ENCODE assay signal across 8 mouse cellular contexts in the genomic region with DNA sequence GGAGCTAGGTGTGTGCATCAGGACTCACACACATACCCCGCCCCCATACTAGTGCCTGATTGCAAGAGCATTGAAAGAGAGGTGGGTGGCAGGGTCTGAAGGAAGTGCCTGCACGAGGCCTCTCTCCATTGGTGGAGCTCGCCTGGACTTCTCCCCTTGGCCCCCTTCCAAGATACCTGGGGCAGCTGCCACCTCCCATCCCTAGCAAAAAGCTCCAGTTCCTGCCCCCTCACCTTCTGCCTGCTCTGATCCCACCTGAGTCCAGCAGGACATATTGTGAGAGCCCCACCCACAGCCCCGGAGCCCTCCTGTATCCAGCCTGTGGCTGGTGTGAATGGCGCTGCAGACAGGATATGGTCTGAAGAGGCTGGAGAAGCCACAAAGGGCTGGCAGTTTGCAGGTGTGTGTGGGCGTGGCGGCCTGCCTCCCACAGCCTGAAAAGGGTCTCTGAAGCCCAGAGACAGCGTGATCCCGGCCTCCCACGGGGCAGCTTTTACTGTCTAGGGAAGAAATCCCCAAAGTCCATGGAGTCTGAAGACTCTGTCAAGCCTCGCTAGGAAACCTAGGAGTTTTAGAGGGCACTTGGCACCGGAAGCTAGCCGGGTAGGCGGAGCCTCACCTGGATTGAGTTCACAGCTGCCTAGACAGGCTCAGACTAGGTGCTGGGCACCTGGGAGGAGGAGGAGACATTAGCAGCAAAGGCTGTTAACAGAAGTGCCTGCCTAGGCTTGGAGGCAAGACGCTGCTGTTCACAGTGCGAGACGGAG. TPM values are rescaled to one million over a fixed set of nuclear protein-coding genes. Genes with fewer than 3 reads are reported as not detected.
DNase-seq lines count a peak whose midpoint lies in the region; ATAC-seq and TF ChIP-seq lines count a peak whose summit lies in the region.

No protein-coding gene starts in this region.

- TF ChIP-seq POLR2A in thymus, adult 2 months (IDR thresholded peaks at IDR 0.05; ENCODE audit: control insufficient read depth, extremely low read depth, insufficient read depth, low read length, poor library complexity): peak; percentile 64; the same call in 1 of the 2 replicates
- no peak for TF ChIP-seq POLR2A in cerebellum, adult 2 months (IDR thresholded peaks at IDR 0.05; ENCODE audit: borderline replicate concordance, insufficient read depth, low read length)

- ATAC-seq in embryonic facial prominence, embryonic 12.5 days (ENCODE audit: insufficient number of reproducible peaks, insufficient read depth, low FRiP score, low TSS enrichment): peak; percentile 43; the same call in 1 of the 2 replicates

- peak; percentile 4 for DNase-seq in adrenal gland, postnatal 14 days
- no peak for DNase-seq in adrenal gland, adult (ENCODE audit: inconsistent age in 2 of 2, low spot score in 1 of 2)
- DNase-seq in kidney, adult 8-10 months: peak; percentile 94 to 96
- peak; percentile 68 for DNase-seq in lung, postnatal 10 days
- peak; percentile 75 for DNase-seq in thymus, adult 2 months
- no peak for DNase-seq in ovary, postnatal 10 days (ENCODE audit: low spot score)
- DNase-seq in cerebellum, adult 2 months: no peak

- peak overlapping the region; percentile 20; the same call in 1 of the 2 replicates for H3K4me3 ChIP-seq in embryonic facial prominence, embryonic 12.5 days
- peak overlapping the region; percentile 59 for H3K4me3 ChIP-seq in thymus, adult 2 months (ENCODE audit: control insufficient read depth, insufficient read depth, low read length)
- H3K4me3 ChIP-seq in cerebellum, adult 2 months (replicated peaks; ENCODE audit: insufficient read depth, low read depth, low read length): no peak overlapping the region

- no peaks in the 10 kb centered on the region for H3K9me3 ChIP-seq in embryonic facial prominence, embryonic 12.5 days

- peaks cover 15% of the 10 kb centered on the region; the same call in 1 of the 2 replicates for H3K4me1 ChIP-seq in embryonic facial prominence, embryonic 12.5 days
- H3K4me1 ChIP-seq in thymus, adult 2 months (replicated peaks; ENCODE audit: control insufficient read depth, insufficient read depth, low read length): peaks cover 83% of the 10 kb centered on the region
- peaks cover 3% of the 10 kb centered on the region for H3K4me1 ChIP-seq in cerebellum, adult 2 months (ENCODE audit: control insufficient read depth, insufficient read depth, low read length)

- H3K27ac ChIP-seq in embryonic facial prominence, embryonic 12.5 days: peak overlapping the region; percentile 58; the same call in 1 of the 2 replicates
- H3K27ac ChIP-seq in thymus, adult 2 months (ENCODE audit: control insufficient read depth, insufficient read depth, low read length): peak overlapping the region; percentile 65
- H3K27ac ChIP-seq in cerebellum, adult 2 months (ENCODE audit: insufficient read depth, low read length): no peak overlapping the region

- WGBS in embryonic facial prominence, embryonic 12.5 days: 19% methylated on average over 17 of the region's 17 CpGs
- WGBS in thymus, adult 2 months: 6% methylated on average over 17 of the region's 17 CpGs
- WGBS in cerebellum, adult 2 months: 49% methylated on average over 17 of the region's 17 CpGs

- H3K36me3 ChIP-seq in embryonic facial prominence, embryonic 12.5 days: no peaks in the 10 kb centered on the region
- H3K36me3 ChIP-seq in thymus, adult 2 months (ENCODE audit: control insufficient read depth, insufficient read depth, low read length): no peaks in the 10 kb centered on the region

- peaks cover 16% of the 10 kb centered on the region; the same call in 1 of the 2 replicates for H3K27me3 ChIP-seq in embryonic facial prominence, embryonic 12.5 days
- H3K27me3 ChIP-seq in thymus, adult 2 months (ENCODE audit: control insufficient read depth, insufficient read depth, low read length): no peaks in the 10 kb centered on the region
- H3K27me3 ChIP-seq in cerebellum, adult 2 months (ENCODE audit: control insufficient read depth, insufficient read depth, low read length): no peaks in the 10 kb centered on the region

- TF ChIP-seq CTCF in thymus, adult 2 months (IDR thresholded peaks at IDR 0.05; ENCODE audit: borderline replicate concordance, control insufficient read depth, extremely low read depth, insufficient read depth, low read length, poor library complexity): 0 out of 2 replicates have a peak, but pooled peaks have one; percentile 32
- no peak for TF ChIP-seq CTCF in cerebellum, adult 2 months (IDR thresholded peaks at IDR 0.05; ENCODE audit: borderline replicate concordance, insufficient read depth, low read depth, low read length)

- no peak overlapping the region for H3K9ac ChIP-seq in embryonic facial prominence, embryonic 12.5 days

- H3K4me2 ChIP-seq in embryonic facial prominence, embryonic 12.5 days (replicated peaks): peak overlapping the region; percentile 40

RNA-seq across cellular contexts. Expression of gene Adgrg1, which starts 2.3 kb away (rescaled TPM):
- total RNA-seq in adrenal gland, postnatal 14 days (2021): 35.5 and 54.3 TPM in 2 replicates
- polyA plus RNA-seq in embryonic facial prominence, embryonic 12.5 days (2016; fragmentation: Nextera tagmentation; extraction: Ambion mirVana): 22.3 and 28.2 TPM in 2 replicates
- polyA plus RNA-seq in thymus, adult 2 months (2012; rRNA removed): 146 and 166 TPM in 2 replicates
- 75.8 and 79.1 TPM in 2 replicates for polyA plus RNA-seq in cerebellum, adult 2 months (2012; rRNA removed)

RNA-seq across cellular contexts. Expression of gene Adgrg3, which starts 40.7 kb away (rescaled TPM):
- total RNA-seq in adrenal gland, postnatal 14 days (2021): 4.0 and 4.2 TPM in 2 replicates
- polyA plus RNA-seq in embryonic facial prominence, embryonic 12.5 days (2016; fragmentation: Nextera tagmentation; extraction: Ambion mirVana): 2.9 and 3.9 TPM in 2 replicates
- polyA plus RNA-seq in thymus, adult 2 months (2012; rRNA removed): 27.0 and 32.0 TPM in 2 replicates
- 0.16 and 0.25 TPM in 2 replicates for polyA plus RNA-seq in cerebellum, adult 2 months (2012; rRNA removed)

RNA-seq across cellular contexts. Expression of gene Adgrg5, which starts 53.3 kb away (rescaled TPM):
- 0.26 and 1.6 TPM in 2 replicates for total RNA-seq in adrenal gland, postnatal 14 days (2021)
- 0.05 TPM in 1 of 2 replicates, not detected in the other for polyA plus RNA-seq in embryonic facial prominence, embryonic 12.5 days (2016; fragmentation: Nextera tagmentation; extraction: Ambion mirVana)
- polyA plus RNA-seq in thymus, adult 2 months (2012; rRNA removed): 37.5 and 40.5 TPM in 2 replicates
- polyA plus RNA-seq in cerebellum, adult 2 months (2012; rRNA removed): 0.06 and 0.08 TPM in 2 replicates

RNA-seq across cellular contexts. Expression of gene Ccdc102a, which starts 58.9 kb away (rescaled TPM):
- total RNA-seq in adrenal gland, postnatal 14 days (2021): 8.1 and 10.1 TPM in 2 replicates
- polyA plus RNA-seq in embryonic facial prominence, embryonic 12.5 days (2016; fragmentation: Nextera tagmentation; extraction: Ambion mirVana): 51.5 and 51.9 TPM in 2 replicates
- 6.8 and 7.2 TPM in 2 replicates for polyA plus RNA-seq in thymus, adult 2 months (2012; rRNA removed)
- polyA plus RNA-seq in cerebellum, adult 2 months (2012; rRNA removed): 3.0 and 3.2 TPM in 2 replicates

Comparison
In these comparisons a context has a peak if more than half of its experiments do, and no peak if none do; other contexts are left out.
1. DNase-seq: peak in adrenal gland, postnatal 14 days (single experiment), kidney, adult 8-10 months (2 of 2), lung, postnatal 10 days (single experiment) and thymus, adult 2 months (single experiment); none in adrenal gland, adult (0 of 2), ovary, postnatal 10 days (single experiment) and cerebellum, adult 2 months (0 of 2).
2. RNA of gene Adgrg5, which starts 53.3 kb away (polyA plus RNA-seq): 37.5 to 40.5 TPM in thymus, adult 2 months; 0.06 to 0.08 TPM in cerebellum, adult 2 months and 0.05 TPM in embryonic facial prominence, embryonic 12.5 days; every median in the first group is over 10 times any median in the second.